Mouse (Mus musculus) embryo, embryonic 10 days (tissue): ENCODE data around the gene Slc25a29.
A peak's percentile ranks its signal among the peaks of the same experiment; 100 is the strongest.

Source experiments
- DNase-seq: peaks from one replicate; pipeline ENCODE4 v3.0.0-alpha.2; 2015; ENCODE audit warnings: low spot score

Gene Slc25a29

GRCm38 (mm10) chr12:108794979-108795537, 40.6 kb downstream of the Slc25a29 start:
- DNase-seq = peak; percentile 22

GRCm38 (mm10) chr12:108794078-108794711, 41.5 kb downstream of the Slc25a29 start:
- DNase-seq = peak; percentile 84

DNA sequence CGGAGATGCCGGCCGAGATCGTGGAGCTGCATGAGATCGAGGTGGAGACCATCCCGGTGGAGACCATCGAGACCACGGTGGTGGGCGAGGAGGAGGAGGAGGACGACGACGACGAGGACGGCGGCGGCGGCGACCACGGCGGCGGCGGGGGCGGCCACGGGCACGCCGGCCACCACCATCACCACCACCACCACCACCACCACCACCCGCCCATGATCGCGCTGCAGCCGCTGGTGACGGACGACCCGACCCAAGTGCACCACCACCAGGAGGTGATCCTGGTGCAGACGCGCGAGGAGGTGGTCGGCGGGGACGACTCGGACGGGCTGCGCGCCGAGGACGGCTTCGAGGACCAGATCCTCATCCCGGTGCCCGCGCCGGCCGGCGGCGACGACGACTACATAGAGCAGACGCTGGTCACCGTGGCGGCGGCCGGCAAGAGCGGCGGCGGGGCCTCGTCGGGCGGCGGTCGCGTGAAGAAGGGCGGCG, 42.2 kb downstream of the Slc25a29 start:
- DNase-seq = peak; percentile 38

GRCm38 (mm10) chr12:108792546-108793452, 42.9 kb downstream of the Slc25a29 start, which contains the start of gene Yy1:
Gene Yy1 (plus strand): TSS chr12:108792973.
- DNase-seq = peak; percentile 95

- peak; percentile 89 for DNase-seq
Measured at GRCm38 (mm10) chr12:108792152-108792545, 43.5 kb downstream of the Slc25a29 start.

- DNase-seq = no peak
Measured at GRCm38 (mm10) chr12:108787329-108787728, 48.4 kb downstream of the Slc25a29 start.

GRCm38 (mm10) chr12:108785161-108785560, 50.5 kb downstream of the Slc25a29 start:
- DNase-seq = no peak

GRCm38 (mm10) chr12:108780108-108780877, 55.4 kb downstream of the Slc25a29 start:
- no peak for DNase-seq
